Mouse (Mus musculus) kidney, postnatal 14 days (tissue): ENCODE results near the gene Asap2.

Experiments used
- DNase-seq: peaks from one replicate; pipeline ENCODE4 v3.0.0; 2022; ENCODE audit warnings: mixed read lengths

Asap2 gene

DNA sequence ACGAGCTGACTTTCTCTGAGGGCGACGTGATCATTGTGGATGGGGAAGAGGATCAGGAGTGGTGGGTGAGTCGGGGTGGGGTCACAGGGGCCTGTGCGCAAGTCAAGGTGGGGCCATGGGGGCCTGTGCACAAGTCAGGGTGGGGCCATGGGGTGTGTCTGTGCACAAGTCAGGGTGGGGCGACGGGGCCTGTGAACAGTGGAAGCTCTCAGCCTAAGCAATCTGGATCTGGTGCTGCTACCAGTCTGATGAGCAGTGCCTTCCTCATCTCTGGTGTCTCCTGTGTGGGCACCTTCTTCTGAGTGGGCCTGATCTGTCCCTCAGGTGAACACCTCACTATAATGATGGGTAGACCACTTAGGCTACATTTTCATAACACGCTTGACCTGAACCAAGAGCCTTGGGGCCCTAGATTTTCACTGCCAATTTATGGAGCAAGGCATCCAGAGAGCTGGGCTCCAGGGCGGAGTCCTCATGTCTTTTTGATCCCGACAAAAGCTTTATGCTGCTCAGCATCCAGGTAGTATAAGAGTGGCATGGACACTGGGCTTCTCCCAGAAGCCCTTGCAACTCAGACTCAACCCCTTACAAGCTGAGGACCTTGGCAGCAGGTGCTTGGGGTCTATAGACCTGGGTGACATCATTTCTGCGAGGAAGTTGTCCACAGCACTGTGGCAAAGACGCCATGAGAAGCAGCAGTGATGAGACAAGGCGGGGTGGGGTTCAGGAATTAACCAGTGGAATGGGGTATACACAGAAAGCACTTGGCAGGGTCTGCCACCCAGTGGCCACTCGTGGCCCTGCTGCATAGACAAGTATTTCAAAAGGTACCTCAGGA is 275.9 kb downstream of the Asap2 start:
- DNase-seq = peak; percentile 76

DNA sequence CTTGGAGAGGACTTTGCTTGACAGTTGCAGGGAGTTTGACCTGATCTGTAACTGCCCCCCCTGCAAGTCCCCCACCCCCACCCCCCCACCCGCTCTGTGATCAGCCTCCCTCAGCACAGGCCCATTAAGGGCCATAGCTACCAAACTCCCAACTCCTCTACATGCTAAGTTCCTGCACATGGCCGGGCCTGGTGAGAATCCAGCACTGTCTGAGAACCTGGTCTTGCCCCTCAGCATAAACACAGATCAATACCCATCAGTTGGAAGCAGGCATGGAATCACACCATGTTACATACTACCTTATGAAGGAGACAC is 276.5 kb downstream of the Asap2 start:
- no peak for DNase-seq

DNA sequence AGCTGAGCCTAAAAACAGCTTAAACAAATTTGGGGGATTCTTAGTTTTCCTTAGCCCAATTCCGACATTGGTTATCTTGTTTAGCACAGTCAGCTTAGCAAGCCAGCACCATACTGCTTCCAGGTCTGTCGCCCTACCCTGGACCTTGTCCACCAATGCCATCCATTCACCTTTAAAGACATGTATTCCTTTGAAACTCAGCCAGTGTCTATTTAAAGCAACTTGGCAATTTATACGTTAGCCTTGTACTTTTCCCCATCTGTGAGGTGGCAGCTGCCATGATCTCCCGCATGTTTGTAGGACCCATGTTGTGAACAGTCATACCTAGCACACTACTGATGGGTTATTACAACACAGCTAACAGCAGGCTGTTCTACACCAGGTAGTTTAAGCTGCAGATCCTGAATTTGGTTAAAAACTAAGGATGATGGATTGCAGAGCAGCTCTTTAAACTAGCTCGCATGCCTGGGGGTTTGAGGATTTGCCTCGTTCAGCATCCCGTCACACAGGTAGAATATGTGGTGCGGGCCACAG is 277.9 kb downstream of the Asap2 start:
- DNase-seq = no peak

DNA sequence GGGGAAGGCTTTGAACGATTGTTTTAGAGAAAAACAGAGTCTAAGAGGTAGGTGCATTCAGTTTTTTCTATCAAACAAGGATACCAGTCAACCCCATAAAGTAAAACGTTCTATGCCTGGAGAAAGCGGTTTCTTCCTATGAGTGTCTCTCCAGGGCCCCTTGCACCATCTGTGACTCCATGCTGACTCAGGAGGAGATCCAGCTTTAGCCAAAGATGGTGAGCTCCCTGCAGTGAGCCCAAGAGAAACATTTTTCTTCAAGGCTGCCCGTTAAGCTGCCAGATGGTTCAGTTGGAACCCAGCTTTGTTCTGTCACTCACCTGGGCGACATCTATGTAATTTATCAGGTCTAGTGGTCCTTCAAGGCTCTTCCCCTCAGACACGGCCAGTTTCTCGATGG is 284.2 kb downstream of the Asap2 start:
- no peak for DNase-seq

DNA sequence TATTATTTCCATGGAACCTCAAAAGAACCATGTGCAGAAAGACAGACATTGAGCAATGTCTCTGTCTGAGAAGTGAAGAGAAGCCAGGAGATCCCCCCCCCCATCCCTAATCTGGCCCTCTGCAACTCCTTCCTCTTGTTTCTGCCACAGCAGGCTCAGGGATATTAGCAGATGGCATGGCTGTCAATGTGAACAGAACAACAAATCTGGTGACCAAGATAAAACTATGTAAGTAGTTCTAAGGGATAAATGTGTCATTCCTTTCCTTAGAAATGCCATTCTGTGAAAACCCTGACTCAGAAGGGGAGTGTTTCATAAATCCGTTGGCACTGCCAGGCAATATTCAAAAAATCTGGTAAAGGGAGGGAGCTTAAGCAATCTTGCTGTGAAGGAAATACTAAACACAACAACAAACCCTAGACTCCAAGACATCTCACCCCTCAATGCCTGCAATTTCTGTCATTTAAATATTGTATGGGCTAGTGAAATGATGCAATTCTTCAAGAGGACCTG is 287.1 kb downstream of the Asap2 start:
- DNase-seq = no peak

DNA sequence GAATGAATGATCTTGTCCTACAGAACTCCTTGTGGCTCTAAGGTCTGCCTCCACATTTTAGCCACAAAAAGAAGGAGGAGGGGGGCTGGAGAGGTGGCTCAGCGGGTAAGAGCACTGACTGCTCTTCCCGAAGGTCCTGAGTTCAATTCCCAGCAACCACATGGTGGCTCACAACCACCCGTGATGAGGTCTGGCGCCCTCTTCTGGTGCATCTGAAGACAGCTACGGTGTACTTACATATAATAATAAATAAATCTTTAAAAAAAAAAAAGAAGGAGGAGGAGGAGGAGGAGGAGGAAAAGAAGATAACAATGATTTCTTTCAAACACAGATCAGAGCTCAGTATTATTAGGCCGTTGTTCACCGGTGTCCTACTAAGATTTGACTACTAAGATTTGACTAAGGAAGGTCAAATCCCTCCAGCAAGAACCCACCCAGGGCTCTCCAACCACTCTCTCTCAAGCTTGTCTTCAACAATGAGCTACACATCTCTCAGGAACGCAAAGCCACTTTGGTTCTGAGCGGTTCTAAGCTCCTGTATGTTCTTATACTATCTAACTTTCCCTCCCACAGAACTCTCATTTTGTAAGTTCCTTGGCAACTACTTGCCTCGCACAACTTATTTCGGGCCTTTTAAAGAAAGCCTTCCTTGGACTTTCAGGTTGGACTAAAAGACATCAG is 294.6 kb downstream of the Asap2 start, which contains the start of gene Cpsf3:
TSS of gene Cpsf3 (plus strand) at position 631 of the 681 bp plus-strand sequence.
- DNase-seq = no peak

DNA sequence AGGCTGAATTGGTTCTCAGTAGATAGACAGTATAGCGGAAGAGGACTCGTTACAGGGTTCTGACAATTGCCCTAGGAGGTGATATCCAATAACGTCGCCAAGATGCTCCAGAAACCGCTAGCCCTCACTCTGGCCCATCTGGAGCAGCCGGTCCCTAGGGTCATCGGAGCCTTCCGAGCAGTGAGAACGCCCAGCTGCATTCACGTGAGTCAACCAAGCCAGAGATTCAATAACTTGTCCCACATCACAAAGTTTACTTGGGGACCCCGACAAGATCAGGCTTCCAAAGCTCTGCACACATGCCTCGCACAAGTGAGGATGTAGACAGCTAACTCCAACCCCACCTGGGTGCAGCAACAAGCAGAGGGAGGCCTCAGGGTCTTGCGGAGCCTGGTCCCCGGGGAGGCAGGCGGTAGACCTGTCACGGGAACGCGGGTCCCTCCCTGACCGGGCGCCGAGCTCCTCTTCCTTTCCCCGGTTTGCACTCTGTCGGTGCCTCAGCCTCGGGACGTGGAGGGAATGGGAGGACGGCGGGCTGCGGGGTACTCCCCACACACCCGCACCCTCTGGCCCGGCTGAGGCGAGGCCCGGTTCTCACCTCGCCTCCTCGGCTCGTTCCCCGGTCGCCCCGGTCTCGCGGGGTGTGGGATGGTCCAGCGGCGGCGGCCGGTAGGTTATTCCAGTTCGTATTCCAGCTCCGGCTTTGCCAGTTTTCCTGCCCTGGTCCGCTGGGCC is 295.4 kb downstream of the Asap2 start:
- DNase-seq = no peak

DNA sequence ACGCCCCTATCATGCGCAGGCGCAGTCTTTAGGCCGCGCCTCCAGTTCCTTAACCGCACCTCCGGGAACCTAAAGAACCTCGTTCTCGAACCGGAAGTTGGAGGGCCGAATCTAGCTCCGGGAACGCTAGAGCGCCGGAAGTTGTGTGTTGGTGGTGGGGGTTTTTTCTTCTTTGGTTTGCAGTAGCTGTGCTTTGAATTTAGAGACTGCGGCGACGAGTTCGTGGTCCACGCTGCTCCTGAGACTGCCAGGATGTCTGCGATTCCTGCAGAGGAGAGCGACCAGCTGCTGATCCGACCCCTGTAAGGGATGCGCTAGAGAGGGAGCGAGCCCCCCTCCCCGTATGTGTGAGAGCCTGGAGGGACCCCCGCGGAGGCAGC is 296.0 kb downstream of the Asap2 start, which contains the start of gene Itgb1bp1:
TSS of gene Itgb1bp1 (minus strand) at position 42 of the 380 bp plus-strand sequence.
- peak; percentile 99 for DNase-seq

DNA sequence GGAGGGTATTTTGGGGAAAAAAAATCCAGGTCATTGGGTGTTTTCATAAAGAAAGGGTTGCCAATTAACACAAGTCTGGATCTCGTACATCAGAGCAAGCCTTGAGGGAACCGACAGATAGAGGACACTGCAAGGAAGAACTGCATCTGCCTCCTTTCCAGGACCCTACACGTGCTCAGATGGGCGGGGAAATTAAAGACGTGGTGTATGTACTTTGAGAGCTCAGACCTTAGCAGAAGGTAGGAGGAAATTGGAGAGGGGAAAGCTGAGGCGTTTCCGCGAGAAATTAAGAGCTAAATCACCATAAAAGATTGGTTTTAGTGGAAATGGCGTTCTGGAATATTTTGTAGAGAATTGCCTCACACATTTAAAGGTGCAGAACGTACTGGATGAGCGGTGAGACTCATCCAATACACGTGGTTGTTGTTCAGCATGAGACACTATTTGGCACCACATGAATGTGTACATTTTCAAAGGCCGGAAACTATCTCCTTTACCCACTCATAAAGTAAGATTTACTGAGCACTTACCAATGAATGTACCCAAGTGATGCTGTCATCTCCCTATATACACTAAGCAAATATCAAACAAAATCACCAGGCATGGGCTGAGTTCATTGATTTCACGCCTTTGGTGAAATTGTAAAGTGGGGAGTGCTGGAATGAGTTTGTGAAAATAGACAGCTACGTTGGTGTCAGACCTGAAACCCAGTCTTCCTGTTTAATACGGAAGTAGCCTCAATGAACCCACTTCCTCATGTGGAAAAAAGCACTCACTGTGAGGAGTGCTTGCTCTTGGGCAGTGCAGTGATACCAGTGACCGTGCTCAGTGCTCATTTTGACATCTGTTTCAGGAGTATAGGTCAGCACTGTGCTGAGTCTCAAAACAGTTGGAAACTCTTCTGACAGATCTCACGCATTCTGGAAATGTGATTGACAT is 296.7 kb downstream of the Asap2 start:
- peak; percentile 23 for DNase-seq

DNA sequence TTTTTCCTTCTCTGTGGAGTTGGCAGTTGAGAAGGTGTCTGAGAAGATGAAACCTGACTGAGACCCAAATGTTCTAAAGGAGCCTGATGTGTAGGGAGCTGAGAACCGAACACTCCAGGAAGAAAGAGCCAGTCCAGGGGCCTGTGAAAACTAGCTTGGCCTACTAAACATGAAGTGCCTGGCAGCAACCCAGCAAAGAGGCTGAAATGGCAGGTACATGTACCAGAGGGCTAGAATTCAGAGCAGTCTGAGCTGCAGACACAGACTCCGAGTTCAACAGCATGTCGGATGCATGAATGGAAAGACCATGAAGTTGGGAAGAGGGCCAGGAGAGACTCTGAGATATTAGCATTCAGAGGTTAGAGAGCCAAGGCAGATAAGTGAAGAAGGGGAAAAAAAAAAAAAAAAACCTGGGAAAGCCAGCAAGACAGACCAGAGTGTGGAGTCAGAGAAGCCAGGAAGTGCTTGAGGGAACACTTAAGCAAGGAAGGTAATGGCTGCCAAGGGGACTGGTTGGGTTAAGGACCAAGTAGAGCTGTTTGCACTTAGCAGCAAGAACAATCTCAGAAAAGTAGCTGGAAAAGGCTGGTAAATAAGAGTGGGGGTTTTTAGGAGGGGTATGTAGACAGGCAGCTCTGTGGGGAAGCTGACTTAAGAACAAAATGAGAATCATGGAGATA is 298.6 kb downstream of the Asap2 start:
- no peak for DNase-seq

DNA sequence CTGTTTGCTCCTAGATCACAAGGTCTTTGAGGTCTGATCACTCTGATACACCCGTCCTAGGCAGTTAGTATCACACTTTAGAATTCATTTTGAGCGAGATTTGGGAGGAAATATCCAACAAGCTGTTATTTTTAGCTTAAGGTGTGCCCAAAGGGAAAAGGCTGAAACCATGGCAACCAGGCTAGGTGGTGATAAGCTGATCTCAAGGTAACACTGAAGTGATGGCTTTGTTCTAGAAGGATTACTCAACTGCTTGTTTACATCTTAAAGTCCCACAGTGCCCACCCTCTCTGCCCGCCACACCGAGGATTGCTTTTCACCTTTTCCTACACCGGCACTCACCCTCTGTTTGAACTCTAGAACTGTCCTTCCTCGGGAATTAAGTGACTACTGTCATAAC is 299.4 kb downstream of the Asap2 start:
- DNase-seq = no peak

DNA sequence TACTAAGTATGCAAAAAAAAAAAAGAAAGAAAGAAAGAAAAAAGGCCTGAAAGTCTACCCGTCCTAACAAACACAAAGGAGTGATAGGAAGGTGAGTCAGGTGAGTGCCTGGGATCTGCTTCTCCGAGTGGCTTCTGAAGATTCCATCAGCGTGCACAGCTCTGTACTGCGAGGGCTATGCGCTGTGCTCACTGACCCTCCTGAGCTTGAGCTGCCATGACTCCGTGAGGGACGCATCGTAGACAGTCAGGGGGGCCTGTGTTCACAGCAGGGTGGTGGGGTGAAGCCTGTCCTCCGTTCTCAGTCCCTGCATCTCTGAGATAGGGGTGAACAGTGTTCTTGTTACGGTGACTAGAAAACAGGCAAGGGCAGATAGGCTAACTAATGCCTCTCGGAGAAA is 308.6 kb downstream of the Asap2 start:
- DNase-seq = no peak

DNA sequence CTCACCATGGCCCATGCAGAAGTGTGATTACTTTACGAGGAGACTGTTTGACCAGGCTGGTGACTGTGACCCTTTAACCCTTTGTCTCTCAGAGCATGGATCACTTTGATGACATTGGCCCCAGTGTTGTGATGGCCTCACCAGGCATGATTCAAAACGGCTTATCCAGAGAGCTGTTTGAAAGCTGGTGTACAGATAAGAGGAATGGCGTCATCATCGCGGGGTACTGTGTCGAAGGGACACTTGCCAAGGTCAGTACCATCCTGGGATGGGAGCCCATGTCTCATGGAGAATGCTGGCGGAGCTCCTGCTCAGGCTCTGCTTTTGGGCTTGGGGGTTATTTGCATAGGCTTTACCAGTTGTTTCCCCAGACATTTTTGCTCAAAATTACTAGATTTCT is 311.1 kb downstream of the Asap2 start:
- DNase-seq = no peak

DNA sequence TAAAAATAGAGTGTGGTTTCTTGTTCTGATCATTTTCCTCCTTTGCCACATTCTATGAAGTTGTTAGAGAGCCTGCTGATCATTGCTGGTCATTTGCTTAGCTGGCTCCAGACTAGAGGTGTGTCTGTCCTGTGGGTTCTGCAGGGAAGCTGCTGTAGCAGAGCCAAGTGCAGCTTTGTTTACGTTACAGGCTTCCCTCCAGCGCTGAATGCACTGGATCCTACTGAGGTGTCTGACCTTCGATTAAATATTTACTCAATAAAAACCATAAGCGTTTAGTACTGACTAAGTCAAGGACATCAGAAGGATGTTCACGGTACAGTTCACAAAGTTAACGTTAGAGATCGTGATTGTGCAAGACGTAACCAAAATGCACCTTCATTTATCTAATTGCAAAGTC is 311.7 kb downstream of the Asap2 start:
- peak; percentile 73 for DNase-seq

DNA sequence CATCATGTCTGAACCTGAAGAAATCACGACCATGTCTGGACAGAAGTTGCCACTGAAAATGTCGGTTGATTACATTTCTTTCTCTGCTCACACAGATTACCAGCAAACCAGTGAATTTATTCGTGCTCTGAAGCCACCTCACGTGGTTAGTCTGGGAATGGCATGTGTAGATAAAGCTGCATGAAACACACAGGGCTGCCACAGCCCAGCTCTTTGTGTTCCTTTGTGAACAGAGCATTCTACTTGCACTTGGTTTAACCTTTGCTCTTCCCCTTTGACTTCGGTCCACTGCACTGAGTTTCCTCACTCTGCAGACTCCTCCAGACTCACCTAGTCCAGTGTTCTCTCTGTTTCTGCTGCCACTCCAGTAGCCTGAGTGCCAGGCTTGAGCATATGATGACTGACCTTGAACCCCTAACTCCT is 312.1 kb downstream of the Asap2 start:
- peak; percentile 75 for DNase-seq

DNA sequence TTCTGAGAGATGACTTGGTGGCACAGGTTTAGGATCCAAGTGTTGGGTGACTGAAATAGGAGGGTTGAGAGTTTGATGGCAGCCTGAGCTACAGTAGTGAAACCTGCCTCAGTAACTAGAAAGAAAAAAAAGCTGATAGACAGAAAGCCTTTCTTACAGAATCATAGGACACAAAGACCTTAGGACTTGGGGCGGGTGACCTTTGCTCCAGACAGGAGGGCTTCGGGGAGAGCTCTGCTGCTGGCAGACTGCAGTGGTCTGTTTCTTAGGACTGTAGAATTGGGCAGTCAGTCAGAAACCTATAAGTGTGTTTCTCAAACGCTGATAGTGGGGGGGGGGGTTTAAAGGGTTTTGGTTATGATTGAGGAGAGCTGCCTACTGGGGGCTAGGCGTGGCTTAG is 315.5 kb downstream of the Asap2 start:
- peak; percentile 45 for DNase-seq

DNA sequence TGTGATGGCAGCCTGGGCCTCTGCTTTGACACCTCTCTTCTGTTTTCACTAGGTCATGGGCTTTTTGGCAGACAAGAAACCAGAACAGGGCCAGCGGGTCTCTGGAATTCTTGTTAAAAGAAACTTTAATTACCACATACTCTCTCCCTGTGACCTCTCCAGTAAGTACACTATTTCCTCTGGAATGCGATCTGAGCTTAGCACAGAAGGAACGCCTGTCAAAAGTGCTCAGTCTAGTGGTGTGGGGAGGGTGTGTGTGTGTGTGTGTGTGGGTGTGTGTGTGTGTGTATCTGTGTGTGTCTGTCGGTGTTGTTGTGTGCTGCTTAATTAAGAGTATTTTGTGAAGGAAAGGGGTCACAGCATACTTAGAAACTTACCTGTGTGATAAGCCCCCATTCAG is 316.5 kb downstream of the Asap2 start:
- DNase-seq = no peak

DNA sequence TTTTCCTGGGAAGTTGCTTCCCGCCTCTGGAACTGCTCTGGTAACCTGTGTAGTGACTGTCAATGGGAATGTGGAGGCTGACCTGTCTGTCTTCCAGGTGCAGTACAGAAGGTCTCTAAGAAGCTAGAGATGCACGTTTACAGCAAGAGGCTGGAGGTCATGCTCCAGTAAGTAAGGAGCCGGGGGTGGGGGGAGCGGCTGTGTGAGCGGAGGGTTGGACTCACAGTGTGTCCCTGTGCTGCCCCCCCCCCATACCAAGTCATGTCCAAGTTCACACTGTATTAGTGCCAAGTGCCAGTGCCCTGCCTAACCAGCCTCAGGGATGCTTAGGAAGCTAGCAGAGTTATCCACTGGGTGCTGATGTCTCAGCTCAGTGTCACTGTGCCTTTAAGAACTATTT is 321.9 kb downstream of the Asap2 start:
- DNase-seq = peak; percentile 55

DNA sequence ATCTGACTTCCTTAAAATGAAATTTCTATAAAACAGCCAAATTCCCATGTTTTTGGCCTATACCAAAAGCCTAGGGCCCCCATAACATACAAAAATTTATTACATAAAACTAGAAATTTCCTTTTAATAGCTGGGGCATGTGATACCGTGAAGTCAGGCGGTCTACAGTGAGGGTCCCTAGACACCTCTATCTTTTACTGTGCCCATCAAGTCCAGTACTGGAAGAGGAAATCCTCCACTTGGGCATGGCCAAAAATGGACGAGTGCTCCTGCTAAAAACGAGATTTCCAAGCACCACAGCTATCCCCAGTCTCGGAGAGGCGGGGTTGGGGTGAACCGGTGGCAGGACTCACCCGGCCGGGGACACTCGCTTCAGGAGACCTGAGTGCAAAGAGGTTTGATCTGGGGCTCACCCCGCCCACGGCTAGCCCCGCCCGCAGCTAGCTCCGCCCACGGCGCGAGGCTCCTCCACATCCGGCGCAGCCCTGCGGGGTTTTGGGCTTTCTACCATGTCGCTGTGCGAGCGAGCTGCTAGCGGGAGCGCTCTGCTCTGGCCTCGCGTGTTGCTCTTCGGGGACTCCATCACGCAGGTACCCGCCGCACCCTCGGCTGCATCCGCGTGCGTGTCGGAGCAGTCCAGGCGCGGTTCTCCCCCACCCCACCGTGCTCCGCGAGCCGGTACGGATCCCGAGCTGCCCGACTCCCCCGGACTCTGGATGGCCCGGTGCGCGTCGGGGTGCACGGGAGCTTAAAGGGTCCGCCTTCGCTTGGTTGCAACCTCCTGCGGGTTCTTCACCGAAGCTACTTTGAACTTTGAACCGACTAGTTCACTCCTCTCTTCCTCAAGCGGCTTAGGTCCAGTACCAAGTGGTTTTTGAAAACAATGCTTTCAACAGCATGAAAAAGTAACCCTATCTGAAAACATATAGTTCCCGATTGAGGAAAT is 325.9 kb downstream of the Asap2 start, which contains the start of gene Iah1:
TSS of gene Iah1 (plus strand) at position 467 of the 946 bp plus-strand sequence.
- peak; percentile 93 for DNase-seq

DNA sequence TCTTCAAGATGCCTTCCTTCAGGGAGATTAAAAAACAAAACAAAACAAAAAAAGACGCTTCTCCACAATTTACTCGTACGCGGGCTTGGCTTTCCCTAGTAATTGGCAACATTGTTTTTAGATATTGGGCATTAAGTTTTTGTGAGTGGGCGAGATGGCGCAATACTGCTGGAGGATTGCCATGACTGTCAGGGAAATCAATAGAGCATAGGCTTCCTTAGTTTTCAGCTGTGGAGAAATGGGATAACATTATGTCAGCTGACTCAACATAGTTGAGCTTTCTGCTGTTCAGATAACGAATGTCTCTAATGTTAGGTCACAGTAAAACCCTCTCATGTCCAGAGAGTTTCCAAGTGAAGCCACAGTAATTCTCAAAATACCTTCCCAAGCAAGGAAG is 326.6 kb downstream of the Asap2 start:
- no peak for DNase-seq
